Mouse (Mus musculus) 416B (cell line): ENCODE results near the gene Plp1.

Source experiments
- DNase-seq: peaks from one replicate; pipeline ENCODE4 v3.0.0; 2011; ENCODE audit warnings: low read depth

Gene Plp1

GRCm38 (mm10) chrX:136822371-136822770 lies at the start of gene Plp1:
TSS of gene Plp1 (plus strand) at chrX:136822671.
- DNase-seq: no peak

GRCm38 (mm10) chrX:136773035-136773434 lies 49.4 kb upstream of the Plp1 start:
- no peak for DNase-seq

- DNase-seq: no peak
Observed at GRCm38 (mm10) chrX:136778046-136778445, 44.4 kb upstream of the Plp1 start.

- no peak for DNase-seq
Observed at GRCm38 (mm10) chrX:136779262-136779661, 43.2 kb upstream of the Plp1 start.

- DNase-seq: no peak
Observed at GRCm38 (mm10) chrX:136780041-136780440, 42.4 kb upstream of the Plp1 start, which contains the start of gene Glra4. TSS of gene Glra4 (minus strand) at chrX:136780141.

- no peak for DNase-seq
Observed at GRCm38 (mm10) chrX:136789446-136789845, 33.0 kb upstream of the Plp1 start.

- no peak for DNase-seq
Observed at GRCm38 (mm10) chrX:136797223-136797622, 25.2 kb upstream of the Plp1 start.

GRCm38 (mm10) chrX:136819752-136820151 lies 2.7 kb upstream of the Plp1 start:
- DNase-seq: no peak

- DNase-seq: peak; percentile 64
Observed at GRCm38 (mm10) chrX:136820250-136820649, 2.2 kb upstream of the Plp1 start.

GRCm38 (mm10) chrX:136825016-136825415 lies 2.5 kb downstream of the Plp1 start:
- no peak for DNase-seq

GRCm38 (mm10) chrX:136828610-136829009 lies 6.1 kb downstream of the Plp1 start:
- DNase-seq: no peak

- peak; percentile 53 for DNase-seq
Observed at GRCm38 (mm10) chrX:136850300-136850699, 27.8 kb downstream of the Plp1 start.

- DNase-seq: no peak
Observed at GRCm38 (mm10) chrX:136868061-136869040, 45.9 kb downstream of the Plp1 start, which contains the start of gene Rab9b. TSS of gene Rab9b (minus strand) at chrX:136868755.
